ENCODE assay signal across 20 mouse cellular contexts in genomic region chr5:77299486-77299885, GRCm38 (mm10). TPM values are rescaled to one million over a fixed set of nuclear protein-coding genes. Genes with fewer than 3 reads are reported as not detected.
DNase-seq lines count a peak whose midpoint lies in the region; ATAC-seq and TF ChIP-seq lines count a peak whose summit lies in the region.
"Had no signal": no experiment of that assay in that cellular context is flagged by ENCODE, and none has a peak within 500 bp of the region (broad histone marks: within the 10 kb centered on the region; RNA-seq: fewer than 3 reads in every experiment).

No protein-coding gene starts in this region.

- peak; percentile 52 for ATAC-seq in granulocyte monocyte progenitor cell, adult 5-6 weeks (replicated peaks; ENCODE audit: poor library complexity, severe bottlenecking)
- ATAC-seq: activated CD4-positive, CD25-positive, alpha-beta regulatory T cell, adult 4 months; CD4-positive, CD25-positive, alpha-beta regulatory T cell, adult 4 months; Patski had no signal

- DNase-seq in heart, adult 11 months: peak; percentile 76
- no peak for DNase-seq in heart, adult 8-10 months (ENCODE audit: low spot score)
- DNase-seq in right cerebral cortex, postnatal 4 days: no peak
- DNase-seq in embryo, embryonic 10.5 days (ENCODE audit: low spot score): no peak
- DNase-seq: adrenal gland, adult 2 months; adrenal gland, adult 8-10 months; adrenal gland, postnatal 10 days; adrenal gland, postnatal 14 days; adrenal gland, postnatal 25 days; adrenal gland, postnatal 36 days; B cell, adult 2 months; cerebellum, adult 11 months; cerebellum, adult 11-12 months; cerebellum, adult 18-20 months; cerebellum, adult 2 months had no signal

- H3K4me3 ChIP-seq in bone marrow macrophage, adult 2 months (ENCODE audit: insufficient read depth, low read length): no peak overlapping the region

- no peak for TF ChIP-seq CTCF in bone marrow macrophage, adult 2 months (IDR thresholded peaks at IDR 0.05; ENCODE audit: low read depth, low read length)

- H3K4me1 ChIP-seq in bone marrow macrophage, adult 2 months (ENCODE audit: control insufficient read depth, insufficient read depth, low read length): peaks cover 13% of the 10 kb centered on the region

- peak overlapping the region; percentile 62 for H3K27ac ChIP-seq in bone marrow macrophage, adult 2 months (ENCODE audit: insufficient read depth, low read depth, low read length)

- TF ChIP-seq POLR2A in bone marrow macrophage, adult 2 months (IDR thresholded peaks at IDR 0.05; ENCODE audit: borderline replicate concordance, low read depth, low read length): no peak

RNA-seq across cellular contexts. Expression of gene Noa1, which starts 10.4 kb away (rescaled TPM):
- total RNA-seq in heart, adult 8-10 months (2022): 10 to 100 TPM; 20.9 to 25.9 (median 22.3) TPM
- 10.1 and 10.5 TPM in 2 replicates for polyA plus RNA-seq in bone marrow macrophage, adult 2 months (2012; ENCODE audit: insufficient read depth, insufficient read length, missing spikeins)
- total RNA-seq in granulocyte monocyte progenitor cell, adult 5-6 weeks (2014; fragmentation: Nextera tagmentation): 46.2 and 54.2 TPM in 2 replicates
- 8.8 and 16.5 TPM in 2 replicates for total RNA-seq in granulocyte monocyte progenitor cell, adult 5-6 weeks (2017)

RNA-seq across cellular contexts. Expression of gene Polr2b, which starts 10.5 kb away (rescaled TPM):
- total RNA-seq in heart, adult 8-10 months (2022): 10 to 100 TPM; 30.5 to 35.7 (median 34.9) TPM
- 31.0 and 35.9 TPM in 2 replicates for polyA plus RNA-seq in bone marrow macrophage, adult 2 months (2012; ENCODE audit: insufficient read depth, insufficient read length, missing spikeins)
- 61.4 and 71.7 TPM in 2 replicates for total RNA-seq in granulocyte monocyte progenitor cell, adult 5-6 weeks (2014; fragmentation: Nextera tagmentation)
- total RNA-seq in granulocyte monocyte progenitor cell, adult 5-6 weeks (2017): 136 and 140 TPM in 2 replicates

RNA-seq across cellular contexts. Expression of gene Rest, which starts 34.2 kb away (rescaled TPM):
- 10 to 100 TPM; 13.2 to 14.9 (median 14.3) TPM for total RNA-seq in heart, adult 8-10 months (2022)
- polyA plus RNA-seq in bone marrow macrophage, adult 2 months (2012; ENCODE audit: insufficient read depth, insufficient read length, missing spikeins): 14.2 and 16.6 TPM in 2 replicates
- 21.4 and 29.5 TPM in 2 replicates for total RNA-seq in granulocyte monocyte progenitor cell, adult 5-6 weeks (2014; fragmentation: Nextera tagmentation)
- total RNA-seq in granulocyte monocyte progenitor cell, adult 5-6 weeks (2017): 46.3 and 49.3 TPM in 2 replicates
